Comparison of ENCODE assay signal across 21 mouse cellular contexts in the genomic region with DNA sequence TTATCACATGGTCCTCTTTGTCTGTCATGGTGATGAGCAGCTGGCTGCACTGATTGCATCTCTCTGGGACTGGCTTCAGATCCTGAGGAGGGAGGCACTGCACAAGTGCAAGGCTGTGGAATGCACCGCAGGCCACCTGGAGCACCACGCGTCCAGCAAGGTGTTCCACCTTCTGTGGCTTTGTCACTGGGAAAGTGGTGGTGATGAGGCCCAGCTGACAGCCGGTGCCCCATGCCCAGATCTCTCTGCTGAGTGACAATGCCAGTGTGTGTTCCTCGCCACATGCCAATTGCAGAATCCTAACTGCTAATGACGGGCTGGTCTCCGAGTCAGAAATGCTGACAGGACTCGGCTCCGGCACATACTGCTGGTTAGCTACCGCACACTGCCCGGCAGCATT. TPM values are rescaled to one million over a fixed set of nuclear protein-coding genes. Genes with fewer than 3 reads are reported as not detected.
DNase-seq lines count a peak whose midpoint lies in the region.
"Had no signal": no experiment of that assay in that cellular context is flagged by ENCODE, and none has a peak within 500 bp of the region (broad histone marks: within the 10 kb centered on the region; RNA-seq: fewer than 3 reads in every experiment).

No protein-coding gene starts in this region.

- 92% methylated on average over 11 of the region's 11 CpGs for WGBS in heart, embryonic 10.5 days

- no peak overlapping the region for H3K27ac ChIP-seq in heart, embryonic 10.5 days
- H3K27ac ChIP-seq: forebrain, embryonic 13.5 days; hindbrain, embryonic 15.5 days; kidney, postnatal 0 days; liver, embryonic 14.5 days; macrophage; midbrain, embryonic 10.5 days; stomach, postnatal 0 days had no signal

- peak; percentile 17 for DNase-seq in layer of hippocampus, adult 9-11 months
- no peak for DNase-seq in layer of hippocampus, adult 8-10 months (ENCODE audit: low spot score in 2 of 2)
- DNase-seq in cerebellum, adult 11 months, result peak; percentile 85
- DNase-seq in cerebellum, adult 8-10 months, result peak; percentile 85
- DNase-seq in layer of hippocampus, postnatal 14 days (ENCODE audit: low spot score in 2 of 2), result peak; percentile 47 to 63
- no peak for DNase-seq in right cerebral cortex, postnatal 14 days
- no peak for DNase-seq in heart, embryonic 10.5 days (ENCODE audit: low spot score)
- DNase-seq: adrenal gland, postnatal 10 days; heart, postnatal 14 days had no signal

- peaks cover 27% of the 10 kb centered on the region for H3K36me3 ChIP-seq in heart, embryonic 10.5 days

- no peaks in the 10 kb centered on the region for H3K27me3 ChIP-seq in heart, embryonic 10.5 days (ENCODE audit: insufficient read depth, poor library complexity, severe bottlenecking)
- H3K27me3 ChIP-seq: forebrain, embryonic 13.5 days; heart, embryonic 12.5 days; hindbrain, embryonic 15.5 days had no signal

- no peak overlapping the region for H3K4me3 ChIP-seq in heart, embryonic 10.5 days
- H3K4me3 ChIP-seq: forebrain, embryonic 13.5 days; heart, embryonic 12.5 days; hindbrain, embryonic 15.5 days; midbrain, embryonic 10.5 days had no signal

- H3K4me1 ChIP-seq in heart, embryonic 10.5 days, result 0 out of 2 replicates have a peak, but pooled peaks cover 2% of the 10 kb centered on the region
- H3K4me1 ChIP-seq: forebrain, embryonic 13.5 days; hindbrain, embryonic 15.5 days had no signal

- H3K9me3 ChIP-seq in heart, embryonic 10.5 days, result no peaks in the 10 kb centered on the region
- H3K9me3 ChIP-seq: forebrain, embryonic 13.5 days; heart, embryonic 12.5 days; hindbrain, embryonic 15.5 days; midbrain, embryonic 10.5 days had no signal

RNA-seq across cellular contexts. Expression of a gene that starts 21.6 kb away (rescaled TPM):
- 10 to 100 TPM; 40.2 to 48.7 (median 44.2) TPM for total RNA-seq in layer of hippocampus, adult 8-10 months (2022)
- total RNA-seq in layer of hippocampus, postnatal 14 days (2021), result 10 to 100 TPM; 48.9 to 50.4 TPM
- 12.2 and 14.0 TPM in 2 replicates for polyA plus RNA-seq in heart, embryonic 10.5 days (2016; fragmentation: Nextera tagmentation; extraction: Ambion mirVana)

RNA-seq across cellular contexts. Expression of a gene that starts 41.3 kb away (rescaled TPM):
- under 1 TPM; 0.23 to 0.96 (median 0.59) TPM for total RNA-seq in layer of hippocampus, adult 8-10 months (2022)
- 1 to 10 TPM in 1 of 2 experiments, under 1 TPM in 1; 0.65 to 1.0 TPM for total RNA-seq in layer of hippocampus, postnatal 14 days (2021)
- polyA plus RNA-seq in heart, embryonic 10.5 days (2016; fragmentation: Nextera tagmentation; extraction: Ambion mirVana), result 0.20 TPM in 1 of 2 replicates, not detected in the other
- total RNA-seq: adrenal gland, postnatal 10 days; common myeloid progenitor, adult 5-6 weeks; monocyte, adult 5-6 weeks had no signal
- polyA plus RNA-seq: intestine, postnatal 0 days; liver, embryonic 14.5 days; lung, embryonic 16.5 days had no signal

RNA-seq across cellular contexts. Expression of a gene that starts 52.3 kb away (rescaled TPM):
- total RNA-seq in layer of hippocampus, adult 8-10 months (2022), result 1 to 10 TPM; 1.2 to 2.4 (median 2.2) TPM
- 1 to 10 TPM; 1.1 to 1.4 TPM for total RNA-seq in layer of hippocampus, postnatal 14 days (2021)
- polyA plus RNA-seq in heart, embryonic 10.5 days (2016; fragmentation: Nextera tagmentation; extraction: Ambion mirVana), result 0.49 TPM in 2 replicates

Comparison
In these comparisons a context has a peak if more than half of its experiments do, and no peak if none do; other contexts are left out.
1. DNase-seq: peak in layer of hippocampus, adult 9-11 months (single experiment), cerebellum, adult 11 months (single experiment), cerebellum, adult 8-10 months (single experiment) and layer of hippocampus, postnatal 14 days (2 of 2); none in layer of hippocampus, adult 8-10 months (0 of 2), right cerebral cortex, postnatal 14 days (single experiment) and heart, embryonic 10.5 days (single experiment).